Mouse (Mus musculus): ENCODE data around the gene Il12rb1.
A peak's percentile ranks its signal among the peaks of the same experiment; 100 is the strongest.

The Il12rb1 gene

DNA sequence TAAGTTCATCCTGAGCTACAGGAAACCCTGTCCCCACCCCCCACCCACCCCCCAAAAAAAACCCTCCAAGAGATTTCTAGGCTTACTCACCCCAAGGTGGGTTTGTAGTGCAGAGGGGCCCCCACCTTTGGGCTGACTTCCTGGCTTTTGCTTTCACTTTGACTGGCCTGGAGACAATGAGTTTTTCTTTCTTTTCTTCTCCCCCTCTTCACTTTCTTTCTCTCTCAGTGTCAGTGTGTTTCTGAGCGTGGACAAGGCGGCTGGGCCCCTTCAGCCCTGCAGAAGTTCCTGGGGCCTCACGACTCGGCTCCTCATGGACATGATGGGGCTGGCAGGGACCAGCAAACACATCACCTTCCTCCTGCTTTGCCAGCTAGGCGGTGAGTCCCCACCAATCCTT, at the start of gene Il12rb1:
Il12rb1 (plus strand) TSS at position 211 of the 400 bp plus-strand sequence.
- DNase-seq (ENCODE audit: low spot score in 2 of 2), result no peak

DNA sequence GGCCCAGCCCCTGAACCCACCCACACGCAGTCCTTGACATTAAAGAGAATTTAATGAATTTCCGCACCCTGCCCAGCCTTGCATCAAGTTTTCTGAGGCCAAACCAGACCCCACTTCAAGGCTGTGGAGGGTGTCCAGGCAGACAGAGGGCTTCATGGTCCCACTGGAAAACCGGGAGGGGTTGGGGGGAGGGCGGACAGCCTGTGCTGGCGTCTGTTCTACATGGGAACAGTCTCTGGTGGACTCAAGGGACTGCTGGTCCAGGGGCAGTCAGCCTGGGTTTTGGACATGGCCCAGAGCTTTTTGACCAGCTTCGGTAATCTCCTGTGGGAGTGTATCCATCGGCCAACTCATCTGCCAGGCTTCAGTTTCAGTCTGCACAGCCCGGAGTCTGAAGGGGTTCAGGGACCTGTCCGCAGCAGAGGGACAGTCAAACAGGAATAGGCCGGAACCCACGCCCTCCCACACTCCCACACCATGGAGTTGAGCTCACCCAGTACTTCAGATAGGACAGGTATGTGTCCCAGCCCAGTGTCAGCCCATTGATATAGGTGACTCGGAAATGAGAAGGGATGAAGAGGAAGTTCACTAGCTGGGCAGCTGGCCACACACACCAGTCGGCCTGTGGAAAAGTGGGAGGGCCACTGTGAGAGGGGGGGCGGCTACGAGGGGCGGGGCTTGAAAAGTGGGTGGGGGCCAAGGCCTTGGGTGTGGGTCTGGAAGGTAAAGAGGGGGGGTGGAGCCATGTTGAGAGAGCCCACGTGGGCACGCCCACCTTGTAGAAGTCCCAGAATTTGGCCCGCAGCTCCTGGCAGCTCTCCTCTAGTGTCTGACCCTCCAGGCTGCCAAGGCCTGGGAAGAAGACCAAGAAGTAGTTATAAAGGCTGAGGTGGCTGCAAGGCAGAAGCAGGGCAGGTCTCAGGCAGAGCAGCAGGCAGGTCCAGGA, 49.4 kb upstream of the Il12rb1 start:
- DNase-seq (ENCODE audit: low spot score in 2 of 2), result no peak

DNA sequence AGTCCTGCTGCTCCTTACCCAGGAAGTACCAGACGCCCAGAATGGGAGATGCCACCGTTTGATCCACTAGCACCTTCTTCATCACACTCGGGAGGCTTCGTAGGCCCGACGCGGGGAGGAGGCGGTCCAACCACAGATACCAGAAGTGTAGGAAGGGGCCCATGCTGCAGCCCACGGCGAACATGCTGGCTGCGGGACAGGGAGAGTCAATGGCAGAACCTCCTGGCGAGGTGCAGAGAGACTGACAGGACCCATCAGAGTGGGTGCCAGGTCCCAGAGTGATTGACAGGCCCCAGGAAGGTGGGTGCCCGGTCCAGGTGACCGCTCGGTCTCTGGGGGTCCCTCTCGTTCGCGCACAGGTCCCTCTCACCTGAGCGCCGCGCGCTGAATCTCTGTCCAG, 47.9 kb upstream of the Il12rb1 start:
- no peak for DNase-seq (ENCODE audit: low spot score in 2 of 2)

DNA sequence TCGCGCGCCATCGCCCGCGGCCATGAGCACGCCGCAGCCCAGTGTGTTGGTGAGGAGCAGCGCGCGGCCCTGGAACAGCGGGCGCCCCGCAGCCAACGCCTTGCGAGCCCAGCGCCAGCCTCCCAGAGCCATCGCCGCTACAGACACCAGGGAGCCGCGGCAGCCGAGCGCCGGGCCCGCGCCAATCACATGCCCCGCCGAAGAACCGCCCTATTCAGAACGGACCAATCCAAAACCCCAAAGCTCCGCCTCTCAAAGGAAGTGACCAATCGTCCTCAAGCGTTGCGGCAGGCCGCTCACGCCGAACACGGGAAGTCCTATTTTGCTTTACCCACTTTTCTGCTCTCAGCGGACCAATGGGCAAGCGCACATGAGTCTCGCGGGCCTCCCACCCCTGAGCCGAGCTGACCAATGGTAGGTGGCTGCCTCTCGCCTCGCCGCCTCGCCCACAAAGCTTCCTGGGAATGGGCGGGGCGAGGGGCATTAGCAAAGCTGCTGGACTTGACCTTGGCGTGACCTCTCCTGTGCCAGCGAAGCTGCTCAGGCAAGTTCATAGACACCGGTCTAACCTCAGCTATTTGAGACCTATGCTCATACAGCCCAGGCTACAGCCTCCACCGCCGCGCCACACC, 47.4 kb upstream of the Il12rb1 start, which contains the start of gene Mpv17l2:
Mpv17l2 (minus strand) TSS at position 172 of the 632 bp plus-strand sequence.
- DNase-seq (ENCODE audit: low spot score in 2 of 2), result peak; percentile 98

DNA sequence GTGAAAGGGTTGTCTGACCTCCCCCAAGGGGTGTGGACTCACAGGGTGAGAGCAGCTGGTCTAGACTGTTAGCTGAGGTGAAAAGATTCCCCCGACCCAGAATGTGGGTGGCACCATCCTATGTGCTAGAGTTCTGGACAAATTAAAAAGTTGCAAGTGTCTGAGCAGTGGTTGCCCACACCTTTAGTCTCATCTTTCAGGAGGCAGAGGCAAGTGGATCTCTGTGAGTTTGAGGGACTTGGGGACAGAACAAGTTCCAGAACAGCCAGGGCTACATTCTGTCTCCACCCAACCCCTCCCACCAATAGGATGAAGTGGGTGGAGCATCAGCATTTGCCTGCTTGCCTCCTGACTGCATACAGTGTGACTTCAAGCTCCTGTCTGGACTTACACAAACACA, 46.1 kb upstream of the Il12rb1 start:
- no peak for DNase-seq (ENCODE audit: low spot score in 2 of 2)

DNA sequence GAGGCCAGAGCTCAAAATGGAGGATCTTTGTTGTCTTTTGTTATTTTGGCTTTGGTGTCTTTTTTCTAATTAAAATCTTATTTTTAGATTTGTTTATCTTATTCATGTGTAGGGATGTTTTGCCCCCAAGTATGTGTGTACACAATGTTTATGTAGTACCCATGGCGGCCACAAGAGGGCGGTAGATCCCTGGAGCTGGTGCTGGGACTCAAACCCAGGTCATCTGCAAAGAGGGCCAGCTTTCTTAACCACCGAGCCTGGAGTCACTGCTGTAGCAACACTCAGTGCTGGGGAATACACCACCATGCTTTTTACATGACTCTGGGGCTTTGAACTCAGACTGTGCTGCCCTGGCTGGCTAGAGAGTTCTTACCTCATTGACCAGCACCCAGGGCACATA, 44.9 kb upstream of the Il12rb1 start:
- no peak for DNase-seq (ENCODE audit: low spot score in 2 of 2)

DNA sequence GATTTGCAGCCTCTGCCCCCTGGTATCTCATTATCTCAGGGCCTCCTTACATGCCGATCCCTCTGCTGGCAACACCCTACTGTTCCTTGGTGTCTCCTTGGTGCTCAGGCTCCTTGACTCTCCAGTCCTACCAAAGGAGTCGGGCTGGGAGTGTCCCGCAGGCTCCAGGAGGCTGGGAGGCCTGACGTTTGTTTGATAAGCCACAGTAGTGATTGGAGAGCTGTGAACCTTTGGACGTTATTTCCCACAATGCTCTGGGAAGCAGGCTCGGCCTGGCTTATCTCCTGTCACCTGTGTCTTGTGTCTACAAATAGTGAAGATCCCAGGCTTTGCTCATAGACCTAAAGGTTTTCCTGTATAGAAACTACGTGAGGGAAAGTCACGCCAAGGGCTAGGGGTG, 44.2 kb upstream of the Il12rb1 start:
- DNase-seq (ENCODE audit: low spot score in 2 of 2), result no peak

DNA sequence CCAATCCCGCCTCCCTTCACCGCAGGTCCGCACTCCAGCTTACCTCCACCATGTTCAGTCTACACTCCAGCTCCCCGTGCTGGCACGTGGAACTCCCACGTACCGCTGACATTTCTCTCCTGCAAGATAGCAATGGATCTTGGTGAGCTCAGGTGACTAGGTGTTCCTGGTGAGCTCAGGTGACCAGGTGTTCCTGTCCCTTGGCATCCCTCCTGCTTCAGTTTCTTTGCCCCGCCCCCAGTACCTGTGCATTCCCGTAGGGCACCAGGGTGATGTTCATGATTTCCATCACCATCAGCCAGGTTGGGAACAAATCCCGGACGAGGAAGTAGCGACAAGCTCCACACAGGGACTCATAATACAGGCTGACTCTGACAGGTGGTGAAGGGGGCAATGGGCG, 43.6 kb upstream of the Il12rb1 start:
- DNase-seq (ENCODE audit: low spot score in 2 of 2), result no peak

DNA sequence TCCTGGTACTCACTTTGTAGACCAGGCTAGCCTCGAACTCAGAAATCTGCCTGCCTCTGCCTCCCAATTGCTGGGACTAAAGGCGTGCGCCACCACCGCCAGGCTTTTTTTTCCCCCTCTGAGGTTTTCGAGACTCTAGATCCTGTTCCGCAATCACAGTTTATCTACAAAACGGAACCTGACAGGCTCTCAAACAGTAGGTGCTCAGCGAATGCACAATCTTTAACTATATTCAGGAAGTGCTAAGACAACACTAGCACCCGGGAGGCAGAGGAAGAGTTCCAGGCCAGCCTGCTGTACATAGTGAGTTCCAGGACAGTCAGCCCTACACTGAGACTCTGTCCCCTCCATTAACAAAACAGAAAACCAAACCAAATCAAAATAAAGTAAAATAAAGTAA, 42.9 kb upstream of the Il12rb1 start:
- DNase-seq (ENCODE audit: low spot score in 2 of 2), result no peak

DNA sequence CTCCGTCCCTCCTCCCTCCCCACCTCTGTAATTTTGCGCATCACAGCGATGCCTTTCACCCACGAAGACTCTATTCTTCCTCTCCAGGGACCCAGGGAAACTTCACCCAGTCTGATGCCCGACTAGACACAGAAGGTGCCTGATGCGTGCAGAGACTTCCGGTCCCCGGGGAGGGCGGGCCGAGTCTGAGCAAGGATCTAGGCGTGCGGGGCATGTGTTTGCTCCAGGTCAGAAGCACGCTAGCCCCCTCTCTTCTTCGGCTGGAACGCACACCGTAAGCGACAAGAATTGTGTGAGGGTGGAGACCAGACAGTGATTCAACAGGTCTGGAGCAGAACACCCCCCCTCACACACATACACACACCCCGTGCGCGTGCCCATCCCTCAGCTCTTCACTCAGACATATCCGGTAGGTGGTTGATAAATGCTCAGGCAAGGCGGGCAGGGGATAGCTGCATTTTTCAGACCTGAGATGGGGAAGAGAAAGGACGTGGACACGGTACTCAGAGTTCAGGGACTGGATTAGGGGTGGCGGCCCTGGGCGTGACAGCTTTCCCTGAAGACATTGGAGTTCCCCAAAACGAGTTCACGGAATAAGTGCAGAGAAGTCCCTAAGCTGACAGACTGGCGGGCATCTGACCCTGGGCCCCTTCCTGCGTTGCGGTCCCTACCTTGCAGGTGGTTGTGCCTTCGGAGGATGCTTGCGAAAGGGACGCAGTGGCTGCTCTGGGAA, 42.2 kb upstream of the Il12rb1 start:
- peak in 1 of 2 experiments; percentile 45 for DNase-seq (ENCODE audit: low spot score in 2 of 2)

DNA sequence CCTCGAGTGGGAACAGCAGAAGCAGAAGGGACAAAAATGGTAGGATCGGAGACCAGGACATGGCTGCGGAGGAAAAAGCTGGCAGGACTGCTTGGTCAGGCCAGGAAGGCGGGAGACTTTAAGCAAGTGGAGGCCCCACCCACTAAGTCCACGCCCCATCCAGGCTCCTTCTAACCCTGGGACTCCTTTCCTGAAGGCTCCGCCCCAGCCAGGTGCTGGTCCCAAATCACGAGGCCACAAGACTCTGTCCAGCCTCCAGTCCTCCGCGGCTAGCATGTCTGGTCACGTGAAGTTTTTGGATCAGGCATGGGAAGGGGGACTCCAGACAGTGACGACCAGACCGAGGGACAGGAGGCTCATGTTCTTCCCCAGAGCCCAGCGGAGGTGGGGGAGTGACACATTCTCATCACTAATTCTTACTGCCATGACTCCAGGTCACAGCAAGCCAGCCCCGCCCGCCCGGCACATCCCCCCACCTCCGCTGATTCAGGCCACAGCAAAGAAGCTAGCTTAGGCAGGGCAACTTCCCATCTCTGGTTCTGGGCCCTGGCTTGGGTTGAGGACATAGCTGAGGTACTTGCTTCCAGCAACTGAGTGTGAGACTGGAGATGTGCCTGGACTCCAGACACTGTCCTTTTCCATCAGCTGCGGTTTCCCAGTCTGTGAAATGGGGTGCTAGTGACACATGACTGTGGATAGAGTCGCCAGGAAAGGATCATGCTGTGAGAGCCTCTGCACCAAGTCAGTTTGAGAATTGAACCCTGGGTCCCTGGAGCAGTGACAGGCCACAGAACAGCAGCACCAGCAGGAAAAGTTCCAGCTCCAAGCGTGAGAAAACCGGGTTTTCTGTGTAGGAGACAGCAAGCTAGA, 41.4 kb upstream of the Il12rb1 start:
- DNase-seq (ENCODE audit: low spot score in 2 of 2), result peak; percentile 68 to 81

DNA sequence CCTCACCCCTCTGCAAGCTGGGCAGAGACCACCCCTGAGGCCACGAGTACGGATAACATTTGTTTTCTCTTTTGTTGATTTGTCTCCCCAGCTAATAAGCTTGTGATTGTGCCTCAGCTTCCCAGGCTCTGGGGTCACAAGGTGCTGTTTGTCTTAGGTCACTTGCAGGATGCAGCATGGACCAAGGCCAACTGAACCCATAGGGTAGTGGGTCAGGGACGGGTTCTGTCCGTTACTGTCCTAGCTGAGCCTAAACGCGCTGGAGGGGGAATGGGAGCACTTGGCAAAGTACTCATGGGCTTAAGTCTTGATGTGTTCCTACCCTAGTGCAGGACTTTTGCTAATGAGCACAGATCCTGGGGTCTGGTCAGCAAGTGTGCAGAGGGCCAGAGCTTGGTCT, 40.7 kb upstream of the Il12rb1 start:
- DNase-seq (ENCODE audit: low spot score in 2 of 2), result no peak

DNA sequence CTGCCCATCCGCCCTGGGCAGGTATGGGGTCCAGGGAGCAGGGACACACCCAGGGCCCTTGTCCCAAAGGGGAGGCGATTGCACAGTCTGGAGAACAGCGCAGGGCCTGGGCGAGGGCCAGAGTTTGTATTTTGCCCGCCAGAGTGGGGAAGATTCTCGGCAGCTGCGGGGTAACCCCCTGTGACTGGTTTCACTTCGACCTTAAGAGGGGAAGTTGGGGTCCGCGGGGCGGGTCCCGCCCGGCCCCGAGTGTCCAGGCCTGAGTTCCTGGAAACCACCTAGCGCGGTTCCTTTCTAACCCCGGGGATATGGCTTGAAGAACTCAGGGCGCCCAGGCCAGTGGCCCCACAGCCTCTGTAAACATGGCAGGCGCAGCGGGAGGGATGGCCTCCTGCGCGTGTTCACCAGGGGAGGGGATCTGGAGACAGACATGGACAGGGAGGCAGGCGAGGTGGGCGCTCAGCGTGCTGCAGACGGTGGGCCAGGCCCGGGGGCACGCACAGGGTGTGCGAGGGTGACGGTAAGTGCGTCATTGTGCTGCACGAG, 39.9 kb upstream of the Il12rb1 start:
- DNase-seq (ENCODE audit: low spot score in 2 of 2), result peak in 1 of 2 experiments; percentile 65

DNA sequence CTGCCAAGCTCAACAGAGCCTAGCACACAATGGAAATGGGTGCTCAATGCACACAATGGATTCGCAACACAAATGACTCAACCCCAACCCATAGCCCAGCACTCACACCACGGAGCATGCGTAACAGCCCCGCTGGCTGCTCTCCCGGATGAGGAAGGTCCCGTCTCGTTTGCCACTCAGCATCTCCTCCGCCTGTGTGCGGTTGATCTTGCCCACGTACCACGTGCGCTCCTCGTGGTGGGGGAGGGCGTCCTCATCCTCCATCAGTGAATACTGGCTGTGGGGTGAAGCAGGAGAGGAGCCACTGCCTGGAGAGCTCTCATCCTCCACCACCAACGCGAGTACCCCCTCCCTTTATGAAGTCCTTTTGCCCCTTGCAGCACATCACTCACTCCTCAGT, 39.3 kb upstream of the Il12rb1 start:
- DNase-seq (ENCODE audit: low spot score in 2 of 2), result peak in 1 of 2 experiments; percentile 41

DNA sequence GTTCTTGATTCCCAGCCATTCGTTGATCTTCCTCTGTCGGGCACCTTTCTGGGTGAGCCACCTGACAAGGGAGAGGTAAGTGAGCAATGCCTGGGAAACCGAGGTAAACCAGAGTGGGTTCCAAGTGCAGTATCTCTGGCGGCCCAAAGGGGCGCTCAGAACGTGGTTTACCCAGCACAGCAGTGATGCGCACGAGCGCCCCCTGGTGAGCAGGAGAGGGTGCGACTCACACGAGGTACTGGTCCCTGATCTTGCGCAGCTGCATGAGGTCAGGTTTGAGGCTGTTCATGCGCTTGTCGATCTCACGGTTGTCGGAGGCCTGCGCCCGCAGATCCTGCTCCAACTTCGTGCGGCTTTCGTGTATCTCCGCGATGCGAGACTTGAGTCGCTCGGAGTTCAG, 38.9 kb upstream of the Il12rb1 start:
- DNase-seq (ENCODE audit: low spot score in 2 of 2), result peak; percentile 86 to 90

DNA sequence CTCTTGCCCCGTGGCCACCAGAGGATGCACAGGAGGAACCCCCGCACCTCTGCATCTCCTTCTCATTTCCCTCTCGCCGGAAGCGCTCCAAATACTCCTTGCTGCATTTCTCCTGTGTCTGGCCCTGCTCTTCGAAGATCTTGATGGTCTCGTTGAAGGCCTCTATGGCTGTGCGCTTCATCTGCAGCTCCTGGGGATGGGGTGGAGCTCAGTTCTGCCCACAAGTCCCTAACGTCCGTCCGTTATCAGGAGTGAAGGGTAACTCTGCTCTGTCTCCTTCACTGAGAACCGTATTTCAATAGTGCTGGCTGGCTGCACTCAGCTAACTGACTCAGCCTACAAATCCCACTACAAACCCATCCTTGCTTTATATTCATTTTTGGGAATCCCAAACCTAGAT, 38.4 kb upstream of the Il12rb1 start:
- DNase-seq (ENCODE audit: low spot score in 2 of 2), result no peak

DNA sequence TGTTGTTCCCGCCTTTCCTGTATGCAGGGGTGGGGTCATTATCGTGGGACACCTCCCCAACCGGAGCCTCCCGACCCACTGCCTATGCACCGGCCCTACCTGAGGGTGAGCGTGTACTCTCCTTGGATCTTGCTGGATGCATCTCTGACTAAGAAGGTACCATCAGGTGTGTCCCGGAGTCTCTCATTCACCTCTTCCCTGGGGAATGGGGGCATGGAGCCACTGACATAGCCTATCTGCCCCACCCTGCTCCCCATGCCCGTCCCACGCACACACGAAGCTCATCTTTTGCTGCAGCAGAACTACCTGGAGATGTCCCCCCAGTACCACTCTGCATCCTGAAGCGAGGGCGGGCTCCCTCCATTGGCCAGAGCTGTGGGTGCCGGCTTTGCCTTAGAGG, 37.5 kb upstream of the Il12rb1 start:
- DNase-seq (ENCODE audit: low spot score in 2 of 2), result no peak

DNA sequence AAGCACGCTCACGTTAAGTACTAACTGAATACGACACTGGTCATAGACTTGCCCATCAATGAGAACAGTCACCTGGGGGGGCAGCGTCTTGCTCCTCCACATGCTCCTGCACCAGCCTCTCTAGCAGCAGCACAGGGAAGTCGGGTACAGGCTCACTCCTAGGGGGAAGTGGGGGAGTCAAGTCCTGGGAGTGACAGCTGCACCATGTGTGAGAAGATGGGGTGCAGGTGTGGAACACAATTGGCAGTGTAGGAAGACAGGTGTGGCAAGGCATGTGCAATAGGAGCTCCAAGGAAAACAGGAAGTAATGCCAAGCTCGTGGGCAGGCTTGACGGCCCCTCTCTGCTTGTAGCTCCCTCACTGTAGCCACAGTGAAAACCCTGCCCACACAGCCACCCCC, 37.0 kb upstream of the Il12rb1 start:
- no peak for DNase-seq (ENCODE audit: low spot score in 2 of 2)

DNA sequence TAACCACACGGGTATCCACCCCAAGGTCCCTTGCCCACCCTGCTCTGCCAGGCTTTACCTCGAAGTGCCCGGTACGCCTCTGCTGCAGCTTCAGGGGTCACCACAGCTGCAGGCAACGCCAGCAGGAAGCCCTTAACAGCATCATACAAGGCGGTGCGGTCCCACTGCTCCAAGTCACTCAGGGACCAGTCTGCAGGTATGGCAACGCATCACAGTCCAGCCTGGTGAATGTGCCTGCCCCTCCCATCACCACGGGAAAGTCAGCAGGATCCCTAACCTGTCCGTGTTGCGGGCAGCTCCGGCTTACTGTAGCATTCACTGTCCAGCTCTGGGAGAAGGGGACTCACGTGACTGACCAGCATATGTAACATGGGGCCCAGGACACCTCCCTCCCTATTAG, 36.2 kb upstream of the Il12rb1 start:
- no peak for DNase-seq (ENCODE audit: low spot score in 2 of 2)

DNA sequence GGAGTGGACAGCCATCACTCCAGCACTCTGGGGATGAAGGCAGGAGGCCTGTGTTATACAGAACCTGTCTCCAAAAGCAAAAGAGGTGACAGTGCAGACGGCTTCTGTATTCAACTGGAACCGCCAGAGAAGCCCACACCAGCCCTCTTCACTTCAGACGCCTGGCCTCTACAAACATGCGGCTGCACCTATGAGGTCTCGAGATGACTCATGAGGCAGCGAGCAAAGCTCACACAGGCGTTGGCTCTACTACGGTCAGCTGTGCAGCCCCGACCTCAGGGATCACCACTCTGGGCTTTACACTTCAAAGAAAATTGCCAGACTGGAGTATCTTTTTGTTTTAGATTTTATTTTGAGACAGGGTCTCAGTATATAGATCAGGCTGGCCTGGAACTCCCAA, 35.4 kb upstream of the Il12rb1 start:
- DNase-seq (ENCODE audit: low spot score in 2 of 2), result no peak

DNA sequence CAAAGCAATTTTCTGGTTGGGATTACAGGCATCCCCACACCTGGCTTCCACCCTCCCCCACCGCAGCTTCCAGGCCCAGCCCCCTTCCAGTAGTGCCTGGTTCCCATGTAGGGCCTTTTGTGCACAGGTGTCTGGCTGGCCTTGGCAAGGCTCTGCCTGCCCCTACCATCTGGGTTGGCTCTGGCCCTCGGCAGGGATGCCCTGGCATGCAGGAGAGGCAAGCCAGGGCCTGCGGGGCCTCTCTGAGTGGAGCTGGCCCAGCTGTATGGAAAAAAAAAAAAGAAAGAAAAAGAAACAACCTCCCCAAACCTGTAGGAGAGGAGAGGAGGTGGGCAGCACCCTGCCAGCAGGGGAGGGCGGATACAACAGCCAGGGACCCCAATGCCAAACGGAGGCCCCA, 34.8 kb upstream of the Il12rb1 start:
- DNase-seq (ENCODE audit: low spot score in 2 of 2), result no peak

All from heart, adult 9 months (tissue).